Mouse (Mus musculus) cerebellum, adult 2 months (tissue): Measurements from ENCODE around the gene Keap1.

ENCODE experiments used
- CTCF ChIP-seq: fragments of 200-500 bp; IDR thresholded peaks from 2 replicates; pipeline ENCODE4 v1.5.1; 2011; ENCODE audit warnings: low read depth, mild to moderate bottlenecking, control low read depth, low read length, moderate library complexity, borderline replicate concordance; ENCODE audit not compliant: insufficient read depth
- POLR2A ChIP-seq: fragments of 200-500 bp; IDR thresholded peaks from 2 replicates; pipeline ENCODE4 v1.6.1; 2011; ENCODE audit warnings: low read length, control low read depth, borderline replicate concordance; ENCODE audit not compliant: insufficient read depth

DNA sequence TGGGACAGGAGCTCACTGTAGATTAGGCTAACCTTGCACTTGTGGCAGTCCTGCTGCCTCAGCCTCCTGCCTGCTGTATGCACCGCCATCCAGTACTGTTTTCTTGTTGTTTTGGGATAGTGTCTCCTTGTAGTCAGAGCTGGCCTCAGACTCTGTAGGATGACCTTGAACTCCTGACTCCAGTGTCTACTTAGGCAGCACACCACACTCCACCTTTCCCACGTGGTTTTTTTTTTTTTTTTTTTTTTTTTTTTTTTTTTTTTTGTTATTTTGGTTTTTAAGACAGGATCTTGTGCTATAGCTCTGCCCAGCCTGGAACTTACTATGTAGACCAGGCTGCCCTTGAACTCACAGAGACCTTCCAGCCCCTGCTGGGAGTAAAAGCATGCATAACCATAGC, 30.5 kb downstream of the Keap1 start:
- TF ChIP-seq POLR2A = no peak
- no peak for TF ChIP-seq CTCF
